Mouse (Mus musculus) kidney, adult 2 months (tissue): ENCODE data around the gene Mypop.

Experiments
- CTCF ChIP-seq: fragments of 200-500 bp; conservative IDR thresholded peaks from 2 replicates; pipeline ENCODE4 v1.5.1; 2011; ENCODE audit warnings: low read depth, mild to moderate bottlenecking, control low read depth, low read length, moderate library complexity, mixed read lengths; ENCODE audit not compliant: insufficient read depth, insufficient read length
- POLR2A ChIP-seq: fragments of 200-500 bp; IDR thresholded peaks from one replicate; pipeline ENCODE4 v1.6.1; 2011; ENCODE audit warnings: low read depth, low read length, control low read depth

DNA sequence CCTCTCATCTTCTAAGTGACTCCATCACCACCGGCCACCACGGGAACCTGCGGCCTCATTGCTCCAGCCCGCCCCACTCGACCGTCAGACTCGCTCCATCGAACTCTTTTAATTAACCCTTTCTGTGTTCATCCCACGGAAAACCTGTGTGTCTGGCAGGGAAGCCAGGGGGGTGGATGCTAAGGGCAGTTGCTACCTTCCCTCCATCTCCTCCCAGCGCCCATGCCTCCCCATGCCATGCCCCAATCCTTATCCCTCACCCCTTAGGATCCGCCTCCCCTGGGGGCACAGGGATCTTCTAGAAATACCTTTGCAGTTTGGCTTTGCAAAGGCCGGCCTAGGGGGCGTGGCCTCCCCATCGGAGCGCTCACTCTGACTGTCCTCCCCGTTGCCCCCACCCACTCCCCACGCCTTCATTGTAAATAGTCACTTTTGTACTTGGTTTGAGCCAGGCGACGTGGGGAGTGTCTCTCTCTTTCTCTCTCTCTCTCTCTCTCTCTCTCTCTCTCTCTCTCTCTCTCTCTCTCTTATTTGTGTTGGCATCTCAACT lies 27.7 kb upstream of the Mypop start:
- TF ChIP-seq POLR2A: no peak
- no peak for TF ChIP-seq CTCF
